Mouse (Mus musculus) right cerebral cortex, postnatal 25 days (tissue): Measurements from ENCODE around the gene Hapln4.
"Not testable (repeated sequence)": the region's sequence is repeated elsewhere in the genome, so short reads cannot be mapped to it uniquely, and the experiment has no call there.

ENCODE experiments used
- DNase-seq: peaks from one replicate; pipeline ENCODE4 v3.0.0; 2022

The Hapln4 gene

GRCm38 (mm10) chr8:70083285-70083684, at the start of gene Hapln4:
TSS of gene Hapln4 (plus strand) at chr8:70083457.
- peak; percentile 68 for DNase-seq

GRCm38 (mm10) chr8:70037994-70038393, 45.3 kb upstream of the Hapln4 start:
- DNase-seq = no peak

GRCm38 (mm10) chr8:70041885-70042546, 41.2 kb upstream of the Hapln4 start:
- no peak for DNase-seq

GRCm38 (mm10) chr8:70042583-70043455, 40.4 kb upstream of the Hapln4 start, which contains the start of the genes Mau2 and Sugp1:
TSS of gene Mau2 (minus strand) at chr8:70042734.
TSS of gene Sugp1 (plus strand) at chr8:70042813.
- peak; percentile 95 for DNase-seq

- DNase-seq = no peak
Measured at GRCm38 (mm10) chr8:70043996-70044395, 39.3 kb upstream of the Hapln4 start.

GRCm38 (mm10) chr8:70049662-70050061, 33.6 kb upstream of the Hapln4 start:
- DNase-seq = no peak

- DNase-seq = not testable (repeated sequence)
Measured at GRCm38 (mm10) chr8:70050434-70050833, 32.8 kb upstream of the Hapln4 start.

GRCm38 (mm10) chr8:70057721-70058120, 25.5 kb upstream of the Hapln4 start:
- DNase-seq = no peak

GRCm38 (mm10) chr8:70071836-70072440, 11.3 kb upstream of the Hapln4 start:
- DNase-seq = no peak

- no peak for DNase-seq
Measured at GRCm38 (mm10) chr8:70072441-70073069, 10.7 kb upstream of the Hapln4 start, which contains the start of gene Tm6sf2. TSS of gene Tm6sf2 (plus strand) at chr8:70072924.

GRCm38 (mm10) chr8:70073120-70073519, 10.1 kb upstream of the Hapln4 start:
- DNase-seq = no peak

- no peak for DNase-seq
Measured at GRCm38 (mm10) chr8:70073682-70074081, 9.6 kb upstream of the Hapln4 start.

GRCm38 (mm10) chr8:70081976-70082375, 1.3 kb upstream of the Hapln4 start:
- DNase-seq = no peak

GRCm38 (mm10) chr8:70084191-70085065, 1.2 kb downstream of the Hapln4 start:
- no peak for DNase-seq

- DNase-seq = no peak
Measured at GRCm38 (mm10) chr8:70086151-70086550, 2.9 kb downstream of the Hapln4 start.

- no peak for DNase-seq
Measured at GRCm38 (mm10) chr8:70087237-70087636, 4.0 kb downstream of the Hapln4 start.

GRCm38 (mm10) chr8:70087836-70088650, 4.8 kb downstream of the Hapln4 start:
- peak; percentile 76 for DNase-seq

- DNase-seq = no peak
Measured at GRCm38 (mm10) chr8:70089296-70089960, 6.2 kb downstream of the Hapln4 start.

- DNase-seq = no peak
Measured at GRCm38 (mm10) chr8:70092786-70093185, 9.5 kb downstream of the Hapln4 start.

- no peak for DNase-seq
Measured at GRCm38 (mm10) chr8:70099276-70099675, 16.0 kb downstream of the Hapln4 start.
